In genomic region chr17:30990254-30990653, GRCm38 (mm10) we compare ENCODE assay signal across 8 mouse cellular contexts. TPM values are rescaled to one million over a fixed set of nuclear protein-coding genes. Genes with fewer than 3 reads are reported as not detected.
DNase-seq lines count a peak whose midpoint lies in the region; ATAC-seq and TF ChIP-seq lines count a peak whose summit lies in the region.
"Had no signal": no experiment of that assay in that cellular context is flagged by ENCODE, and none has a peak within 500 bp of the region (broad histone marks: within the 10 kb centered on the region; RNA-seq: fewer than 3 reads in every experiment).

No protein-coding gene starts in this region.

- no peaks in the 10 kb centered on the region for H3K27me3 ChIP-seq in hindbrain, embryonic 11.5 days (ENCODE audit: control insufficient read depth, insufficient read depth, low read length)
- H3K27me3 ChIP-seq in hindbrain, embryonic 12.5 days: no peaks in the 10 kb centered on the region
- H3K27me3 ChIP-seq in CH12.LX (replicated peaks): peaks cover 44% of the 10 kb centered on the region
- H3K27me3 ChIP-seq in embryonic facial prominence, embryonic 14.5 days (replicated peaks; ENCODE audit: control insufficient read depth, insufficient read depth, low read length): no peaks in the 10 kb centered on the region
- H3K27me3 ChIP-seq: embryonic facial prominence, embryonic 12.5 days had no signal

- TF ChIP-seq EP300 in CH12.LX (IDR thresholded peaks at IDR 0.05; ENCODE audit: low read length): no peak

- peak; percentile 55 for DNase-seq in hindbrain, embryonic 11.5 days (ENCODE audit: low spot score)
- peak; percentile 50 for DNase-seq in 3T3-L1 (ENCODE audit: low read depth, low spot score)
- peak; percentile 34 for DNase-seq in CH12.LX (ENCODE audit: extremely low read depth)
- peak; percentile 35 for DNase-seq in embryonic facial prominence, embryonic 14.5 days (ENCODE audit: low spot score)
- peak; percentile 50 for DNase-seq in naive thymus-derived CD4-positive, alpha-beta T cell, adult 2 months (ENCODE audit: low read depth)
- no peak for DNase-seq in urinary bladder, postnatal 25 days (ENCODE audit: low spot score)

- TF ChIP-seq CTCF in CH12.LX (conservative IDR thresholded peaks at IDR 0.05 in 1 of 2, IDR thresholded peaks at IDR 0.05 in 1 of 2; ENCODE audit: low read depth in 2 of 2, low read length in 2 of 2): peak; percentile 42 to 64; a peak in 3 of 4 replicates

- no peak for ATAC-seq in hindbrain, embryonic 11.5 days (ENCODE audit: low FRiP score)
- ATAC-seq in hindbrain, embryonic 12.5 days (ENCODE audit: low FRiP score): no peak
- no peak for ATAC-seq in embryonic facial prominence, embryonic 14.5 days (ENCODE audit: low read depth)

- H3K27ac ChIP-seq in hindbrain, embryonic 11.5 days (ENCODE audit: low read depth, low read length): no peak overlapping the region
- no peak overlapping the region for H3K27ac ChIP-seq in hindbrain, embryonic 12.5 days
- no peak overlapping the region for H3K27ac ChIP-seq in CH12.LX (ENCODE audit: insufficient read depth, low read depth)
- H3K27ac ChIP-seq in embryonic facial prominence, embryonic 14.5 days (replicated peaks; ENCODE audit: low read depth, low read length): no peak overlapping the region
- H3K27ac ChIP-seq: embryonic facial prominence, embryonic 12.5 days had no signal

- no peaks in the 10 kb centered on the region for H3K4me1 ChIP-seq in hindbrain, embryonic 11.5 days (replicated peaks; ENCODE audit: control insufficient read depth, insufficient read depth, low read length)
- H3K4me1 ChIP-seq in hindbrain, embryonic 12.5 days: no peaks in the 10 kb centered on the region
- H3K4me1 ChIP-seq in CH12.LX (ENCODE audit: control insufficient read depth in 1 of 2, insufficient read depth in 2 of 2): peaks cover 0 to 19% of the 10 kb centered on the region in 2 experiments; a peak in 2 of 4 replicates
- no peaks in the 10 kb centered on the region for H3K4me1 ChIP-seq in embryonic facial prominence, embryonic 14.5 days (ENCODE audit: control insufficient read depth, insufficient read depth, low read length)
- H3K4me1 ChIP-seq: embryonic facial prominence, embryonic 12.5 days had no signal

- in situ Hi-C loops in CH12.LX (cut with MboI; ENCODE audit: low pct_ligation_motif_present, low pct_unique_long_range_greater_than_20kb, low sequenced_read_pairs): no loop called here

- TF ChIP-seq POLR2A in CH12.LX (IDR thresholded peaks at IDR 0.05; ENCODE audit: low read depth, low read length): no peak

- H3K9me3 ChIP-seq in hindbrain, embryonic 11.5 days (ENCODE audit: control insufficient read depth, low read length): no peaks in the 10 kb centered on the region
- no peaks in the 10 kb centered on the region for H3K9me3 ChIP-seq in hindbrain, embryonic 12.5 days (replicated peaks)
- H3K9me3 ChIP-seq in CH12.LX (replicated peaks; ENCODE audit: low read length): peaks cover 2% of the 10 kb centered on the region
- no peaks in the 10 kb centered on the region for H3K9me3 ChIP-seq in embryonic facial prominence, embryonic 14.5 days (ENCODE audit: control insufficient read depth, low read length)
- H3K9me3 ChIP-seq: embryonic facial prominence, embryonic 12.5 days had no signal

- H3K36me3 ChIP-seq in hindbrain, embryonic 11.5 days (ENCODE audit: control insufficient read depth, insufficient read depth, low read length): no peaks in the 10 kb centered on the region
- no peaks in the 10 kb centered on the region for H3K36me3 ChIP-seq in hindbrain, embryonic 12.5 days
- H3K36me3 ChIP-seq in CH12.LX (replicated peaks in 1 of 2; ENCODE audit: control insufficient read depth in 1 of 2, insufficient read depth in 1 of 2, low read length in 1 of 2): no peaks in the 10 kb centered on the region
- no peaks in the 10 kb centered on the region for H3K36me3 ChIP-seq in embryonic facial prominence, embryonic 14.5 days (ENCODE audit: control insufficient read depth, insufficient read depth, low read length)
- H3K36me3 ChIP-seq: embryonic facial prominence, embryonic 12.5 days had no signal

- no peak overlapping the region for H3K4me2 ChIP-seq in hindbrain, embryonic 11.5 days (replicated peaks; ENCODE audit: low read depth, low read length)
- no peak overlapping the region for H3K4me2 ChIP-seq in hindbrain, embryonic 12.5 days (replicated peaks)
- no peak overlapping the region for H3K4me2 ChIP-seq in CH12.LX (ENCODE audit: insufficient read depth, low read depth, poor library complexity, severe bottlenecking)
- no peak overlapping the region for H3K4me2 ChIP-seq in embryonic facial prominence, embryonic 14.5 days (ENCODE audit: low read depth, low read length)
- H3K4me2 ChIP-seq: embryonic facial prominence, embryonic 12.5 days had no signal

- dilution Hi-C loops in CH12.LX (cut with MboI; ENCODE audit: extremely low pct_ligation_motif_present, extremely low pct_unique_long_range_greater_than_20kb, low sequenced_read_pairs): no loop called here

- H3K4me3 ChIP-seq in hindbrain, embryonic 11.5 days (ENCODE audit: low read depth, low read length): no peak overlapping the region
- no peak overlapping the region for H3K4me3 ChIP-seq in hindbrain, embryonic 12.5 days
- no peak overlapping the region for H3K4me3 ChIP-seq in CH12.LX (replicated peaks in 1 of 3; ENCODE audit: low read depth in 2 of 3, low read length in 2 of 3, poor library complexity in 1 of 3)
- H3K4me3 ChIP-seq in embryonic facial prominence, embryonic 14.5 days (ENCODE audit: low read depth, low read length): no peak overlapping the region
- H3K4me3 ChIP-seq: embryonic facial prominence, embryonic 12.5 days had no signal

- H3K79me2 ChIP-seq in CH12.LX (replicated peaks; ENCODE audit: control insufficient read depth, extremely low read depth, insufficient read depth, poor library complexity, severe bottlenecking): no peaks in the 10 kb centered on the region

- WGBS in hindbrain, embryonic 11.5 days: 81% methylated on average over 10 of the region's 10 CpGs
- WGBS in hindbrain, embryonic 12.5 days: 73% methylated on average over 10 of the region's 10 CpGs
- 64% methylated on average over 10 of the region's 10 CpGs for WGBS in embryonic facial prominence, embryonic 14.5 days

- peak; percentile 20 for TF ChIP-seq RAD21 in CH12.LX (IDR thresholded peaks at IDR 0.05; ENCODE audit: low read depth, low read length)

- H3K9ac ChIP-seq in hindbrain, embryonic 11.5 days (ENCODE audit: low read depth, low read length): no peak overlapping the region
- H3K9ac ChIP-seq in hindbrain, embryonic 12.5 days: no peak overlapping the region
- H3K9ac ChIP-seq in CH12.LX (ENCODE audit: insufficient read depth, low read depth): no peak overlapping the region
- no peak overlapping the region for H3K9ac ChIP-seq in embryonic facial prominence, embryonic 14.5 days (ENCODE audit: low read depth, low read length)
- H3K9ac ChIP-seq: embryonic facial prominence, embryonic 12.5 days had no signal

TF ChIP-seq in CH12.LX, 34 proteins besides CTCF, POLR2A, EP300 and RAD21:
- TF ChIP-seq HCFC1 (IDR thresholded peaks at IDR 0.05; ENCODE audit: low read depth, low read length) (no peak), GABPA (IDR thresholded peaks at IDR 0.05; ENCODE audit: insufficient replicate concordance, low read depth, low read length) (no peak), SMC3 (IDR thresholded peaks at IDR 0.05; ENCODE audit: low read depth, low read length) (peak; percentile 34), KAT2A (IDR thresholded peaks at IDR 0.05; ENCODE audit: insufficient replicate concordance, low read length) (no peak), USF1 (IDR thresholded peaks at IDR 0.05; ENCODE audit: low read depth, low read length) (no peak), MXI1 (IDR thresholded peaks at IDR 0.05; ENCODE audit: low read depth, low read length) (no peak), CHD1 (IDR thresholded peaks at IDR 0.05; ENCODE audit: low read depth, low read length) (no peak)

RNA-seq across cellular contexts. Expression of gene Umodl1, which starts 35.8 kb away (rescaled TPM):
- 0.07 TPM in 1 of 2 replicates, not detected in the other for polyA plus RNA-seq in hindbrain, embryonic 11.5 days (2014; fragmentation: Nextera tagmentation; extraction: Ambion mirVana)
- 0.52 TPM in 1 of 2 replicates, not detected in the other for polyA plus RNA-seq in hindbrain, embryonic 12.5 days (2016; fragmentation: Nextera tagmentation; extraction: Ambion mirVana)
- 2.4 and 4.5 TPM in 2 replicates for total RNA-seq in CH12.LX (2012; rRNA removed)
- 1.6 TPM in 2 replicates for total RNA-seq in CH12.LX (2014; rRNA removed)
- 1.0 and 1.1 TPM in 2 replicates for polyA plus RNA-seq in CH12.LX (2012; ENCODE audit: insufficient read length, low read depth)
- 0.43 and 0.65 TPM in 2 replicates for polyA plus RNA-seq in embryonic facial prominence, embryonic 14.5 days (2014; fragmentation: Nextera tagmentation; extraction: Ambion mirVana)
